Mouse (Mus musculus): ENCODE data around the gene Rabl6.
"Not testable (repeated sequence)": the region's sequence is repeated elsewhere in the genome, so short reads cannot be mapped to it uniquely, and the experiment has no call there.

Gene Rabl6

DNA sequence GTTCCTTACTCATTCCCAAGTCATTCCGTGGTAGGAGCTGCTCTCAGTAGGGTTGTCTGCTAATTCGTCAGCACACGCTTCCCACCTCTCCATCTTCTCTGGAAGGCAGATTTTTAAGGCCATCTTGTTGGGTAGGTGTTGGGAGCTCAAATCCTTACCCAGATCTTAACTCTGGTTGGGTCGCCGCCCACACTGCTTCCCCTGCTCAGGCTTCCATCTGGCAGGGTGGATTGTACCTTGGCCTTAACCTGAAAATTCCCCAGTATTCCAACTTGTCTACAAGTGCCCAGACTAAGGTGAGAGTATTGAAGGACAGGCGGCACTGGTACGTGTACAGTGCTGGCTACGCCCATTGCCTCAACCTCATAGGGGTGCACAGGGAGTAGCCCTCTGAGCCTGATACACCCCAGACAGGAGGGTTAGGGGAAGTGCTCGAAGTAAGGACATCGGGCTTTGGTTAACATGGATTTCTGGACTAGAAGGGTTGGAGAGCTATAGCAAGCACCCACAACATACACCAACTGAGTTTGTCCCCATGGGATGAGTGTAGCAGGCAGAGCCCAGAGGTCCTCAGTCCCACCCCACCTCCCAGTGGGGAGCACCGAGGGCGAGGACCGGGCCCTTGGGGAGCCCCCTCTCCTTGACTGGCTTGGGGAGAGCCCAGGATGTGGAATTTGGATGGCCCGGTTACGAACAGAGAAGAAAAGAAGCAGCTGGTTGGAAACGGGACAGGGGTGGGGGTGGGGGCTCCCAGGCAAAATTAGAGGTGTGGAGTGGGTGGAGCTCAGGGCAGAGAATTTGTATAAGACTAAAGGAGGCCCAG, 32.1 kb downstream of the Rabl6 start:
- DNase-seq (ENCODE audit: extremely low read depth, low read depth): no peak

- no peak for DNase-seq (ENCODE audit: extremely low read depth, low read depth)
Observed at GRCm38 (mm10) chr2:25575432-25576027, 32.8 kb downstream of the Rabl6 start.

DNA sequence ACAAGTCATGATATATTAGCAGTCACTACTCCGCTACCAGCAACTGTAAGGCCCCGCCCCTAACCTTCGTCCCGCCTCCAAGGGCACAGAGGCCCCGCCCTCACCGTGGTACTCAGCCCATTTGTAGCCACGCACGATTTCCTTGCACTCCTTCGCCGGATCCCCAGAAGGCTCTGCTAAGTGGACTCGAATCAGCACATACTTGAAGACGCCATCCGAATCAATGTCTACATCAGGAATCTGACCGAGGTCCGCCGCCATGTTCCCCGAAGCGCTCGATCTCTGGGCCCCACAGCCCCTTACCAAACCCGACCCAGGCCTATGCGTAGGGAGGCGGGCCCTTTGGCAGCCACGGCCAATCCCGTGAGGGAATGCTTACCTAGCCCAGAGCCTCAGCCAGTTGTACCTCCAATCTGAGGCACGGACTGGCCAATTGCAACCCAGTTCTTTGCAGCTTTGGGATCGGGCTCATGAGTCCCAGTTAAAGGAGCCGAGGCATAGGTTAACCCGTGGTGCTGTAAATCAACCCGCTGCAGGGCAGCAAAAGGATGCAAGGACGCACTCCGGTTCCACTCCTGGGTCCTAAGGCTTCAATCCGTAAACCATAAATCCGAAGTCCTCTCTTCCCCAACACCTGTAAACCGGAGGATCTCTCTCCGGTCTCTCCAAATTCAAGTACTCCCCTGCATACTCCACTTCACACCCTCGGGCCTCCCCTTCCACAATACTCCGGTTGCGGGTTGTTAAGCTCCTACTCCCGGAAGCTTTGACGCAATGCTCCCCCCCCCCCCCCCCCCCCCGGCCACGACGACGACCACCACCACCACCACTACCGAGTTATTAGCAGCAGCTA, 33.5 kb downstream of the Rabl6 start, which contains the start of the genes Mamdc4 and Phpt1:
Gene Mamdc4, minus strand, starts transcription at position 267 of the 853 bp plus-strand sequence.
Gene Phpt1, minus strand, starts transcription at position 646 of the 853 bp plus-strand sequence.
- peak; percentile 97 for DNase-seq (ENCODE audit: extremely low read depth, low read depth)

DNA sequence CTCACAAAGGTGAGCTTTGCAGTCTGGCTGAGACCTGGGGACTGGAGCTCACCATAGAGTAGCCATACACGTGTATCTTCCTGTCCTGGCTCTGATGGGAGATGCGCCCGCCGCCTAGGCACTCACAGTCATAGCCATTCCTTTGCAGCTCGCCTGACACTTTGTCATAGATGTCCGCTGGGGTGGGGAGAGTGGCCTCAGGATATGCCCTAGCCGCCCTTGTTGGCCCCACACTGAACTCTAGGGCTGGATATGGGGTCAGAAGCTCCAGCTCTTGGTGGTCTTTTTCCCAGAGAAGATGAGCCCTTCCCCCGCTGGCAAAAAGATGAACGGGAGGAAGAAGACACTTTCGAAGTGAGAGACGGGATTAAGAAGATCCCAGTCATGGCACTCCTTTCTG, 34.2 kb downstream of the Rabl6 start:
- DNase-seq (ENCODE audit: extremely low read depth, low read depth): no peak

GRCm38 (mm10) chr2:25573068-25573467, 35.3 kb downstream of the Rabl6 start:
- DNase-seq (ENCODE audit: extremely low read depth, low read depth): no peak

DNA sequence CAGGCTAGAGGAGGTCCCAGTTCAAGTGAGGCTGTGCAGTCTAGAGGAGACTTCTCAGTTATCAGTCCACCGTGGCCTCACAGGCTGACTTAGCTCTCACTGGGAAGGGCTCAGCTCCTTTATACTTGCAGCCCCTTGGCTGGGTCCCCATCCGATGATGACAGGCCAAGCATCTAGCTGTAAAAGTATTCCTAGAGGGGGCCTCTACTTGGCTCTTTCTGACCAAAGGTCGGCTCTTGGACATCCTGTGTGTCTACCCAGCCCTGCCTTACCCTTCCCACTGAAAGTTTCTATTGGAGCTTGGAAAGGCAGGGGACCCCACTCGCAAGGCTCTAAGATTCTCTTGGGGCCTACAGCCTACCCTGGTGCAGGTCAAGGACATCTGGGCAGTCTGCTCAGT, 37.1 kb downstream of the Rabl6 start:
- no peak for DNase-seq (ENCODE audit: extremely low read depth, low read depth)

GRCm38 (mm10) chr2:25569323-25569722, 39.0 kb downstream of the Rabl6 start:
- DNase-seq (ENCODE audit: extremely low read depth, low read depth): no peak

DNA sequence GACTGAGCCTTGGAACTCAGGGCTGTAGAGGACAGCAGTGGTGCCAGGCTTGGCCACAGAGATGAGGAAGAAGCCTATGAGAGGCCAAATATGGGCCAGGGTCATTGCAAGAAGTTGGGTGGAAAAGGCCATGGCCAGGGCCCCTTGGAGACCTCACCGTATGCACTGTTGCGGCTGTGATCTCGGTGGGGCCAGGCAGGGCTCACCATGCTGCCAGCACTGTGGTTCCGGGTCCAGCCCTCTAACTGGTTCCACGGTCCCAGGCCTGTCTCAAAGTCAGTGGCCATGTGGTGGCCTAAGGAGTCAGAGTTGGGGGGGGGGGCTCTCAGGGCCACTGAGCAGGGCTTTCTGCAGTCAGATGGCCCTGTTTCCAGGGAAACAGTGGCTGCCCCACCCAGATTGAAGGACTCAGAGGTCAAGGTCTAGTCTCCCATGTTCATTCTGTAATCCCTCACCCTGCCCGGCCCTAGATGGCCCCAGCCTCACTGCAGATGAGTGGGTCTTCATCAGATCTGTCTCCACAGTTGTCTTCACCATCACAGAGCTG, 39.8 kb downstream of the Rabl6 start:
- no peak for DNase-seq (ENCODE audit: extremely low read depth, low read depth)

- no peak for DNase-seq (ENCODE audit: extremely low read depth, low read depth)
Observed at GRCm38 (mm10) chr2:25566558-25566957, 41.8 kb downstream of the Rabl6 start.

GRCm38 (mm10) chr2:25565741-25566140, 42.6 kb downstream of the Rabl6 start:
- no peak for DNase-seq (ENCODE audit: extremely low read depth, low read depth)

DNA sequence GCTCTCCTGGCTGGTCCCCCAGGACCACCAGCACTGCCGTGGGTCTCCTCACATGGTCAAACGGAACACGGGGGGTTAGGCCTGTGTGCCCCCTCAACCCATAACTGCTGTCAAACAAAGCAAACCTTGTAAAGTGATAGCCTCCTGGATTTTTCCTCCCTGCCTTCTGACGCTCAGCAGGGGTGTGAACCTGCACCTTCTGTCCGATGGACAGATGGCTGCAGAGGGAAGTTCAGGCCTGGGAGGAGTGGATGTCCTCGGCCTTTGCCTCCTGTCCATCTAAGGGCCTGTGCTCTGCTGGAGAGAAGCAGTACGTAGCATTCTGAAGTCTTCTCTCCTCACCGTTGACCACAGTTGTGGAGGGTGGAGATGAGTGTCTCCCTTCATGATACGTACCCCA, 46.4 kb downstream of the Rabl6 start:
- DNase-seq (ENCODE audit: extremely low read depth, low read depth): no peak

GRCm38 (mm10) chr2:25560551-25560950, 47.8 kb downstream of the Rabl6 start:
- no peak for DNase-seq (ENCODE audit: extremely low read depth, low read depth)

DNA sequence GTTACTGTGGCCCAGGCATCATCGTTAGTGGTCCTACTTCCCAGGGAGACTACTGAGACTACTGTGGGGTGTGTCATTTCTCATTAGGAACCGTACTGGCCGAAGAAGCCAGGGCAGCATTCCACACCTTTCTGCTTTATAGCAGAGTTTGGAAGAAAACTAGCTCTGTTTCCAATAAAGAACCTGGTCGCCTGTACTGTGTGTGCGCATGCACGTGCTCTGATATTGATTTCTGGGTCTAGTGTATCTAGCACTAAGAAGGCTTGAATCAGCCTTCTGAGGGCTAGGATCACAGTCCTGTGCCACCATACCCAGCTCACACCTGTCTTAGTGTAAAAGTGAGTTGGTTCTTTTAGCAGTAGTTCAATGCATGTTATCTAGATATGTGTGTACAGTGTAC, 49.5 kb downstream of the Rabl6 start:
- DNase-seq (ENCODE audit: extremely low read depth, low read depth): no peak

GRCm38 (mm10) chr2:25557964-25558360, 50.4 kb downstream of the Rabl6 start:
- DNase-seq (ENCODE audit: extremely low read depth, low read depth): no peak

DNA sequence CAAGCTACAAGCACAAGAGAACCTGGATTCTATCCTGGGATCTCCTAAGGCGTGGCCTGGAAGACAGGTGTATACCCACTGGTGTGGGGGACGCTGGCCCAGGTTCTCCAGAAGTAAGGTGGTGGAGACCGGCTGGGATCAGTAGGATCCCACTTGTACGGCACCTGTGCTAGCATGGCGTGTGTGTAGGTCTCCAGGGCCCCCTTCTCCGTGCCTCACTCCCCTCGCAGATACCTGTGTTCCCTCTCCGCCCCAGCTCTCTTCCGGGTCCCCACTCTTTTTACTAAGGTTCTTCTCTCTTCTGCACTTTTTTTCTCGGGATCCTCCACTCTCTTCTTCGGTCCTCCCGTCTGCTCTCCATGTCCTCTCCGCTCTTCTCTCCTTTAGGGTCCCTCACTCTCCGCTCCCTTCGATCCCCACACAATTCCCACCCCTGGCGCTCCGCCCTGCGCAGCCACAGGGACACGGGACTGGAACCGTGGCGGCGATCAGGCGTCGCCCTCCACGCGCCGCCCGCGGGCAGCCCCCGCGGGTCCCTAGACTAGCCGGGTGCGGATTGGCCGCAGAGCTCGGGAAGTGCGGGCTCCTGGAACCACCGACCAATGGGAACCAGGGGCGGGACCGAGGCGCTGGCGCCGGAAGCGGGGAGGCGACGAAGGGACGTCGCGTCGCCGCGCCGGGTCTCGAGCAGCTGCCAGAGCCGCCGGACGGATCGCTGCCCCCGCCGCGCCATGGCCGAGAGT, 50.9 kb downstream of the Rabl6 start, which contains the start of gene Edf1:
Gene Edf1, plus strand, starts transcription at position 627 of the 743 bp plus-strand sequence.
- DNase-seq (ENCODE audit: extremely low read depth, low read depth): no peak

DNA sequence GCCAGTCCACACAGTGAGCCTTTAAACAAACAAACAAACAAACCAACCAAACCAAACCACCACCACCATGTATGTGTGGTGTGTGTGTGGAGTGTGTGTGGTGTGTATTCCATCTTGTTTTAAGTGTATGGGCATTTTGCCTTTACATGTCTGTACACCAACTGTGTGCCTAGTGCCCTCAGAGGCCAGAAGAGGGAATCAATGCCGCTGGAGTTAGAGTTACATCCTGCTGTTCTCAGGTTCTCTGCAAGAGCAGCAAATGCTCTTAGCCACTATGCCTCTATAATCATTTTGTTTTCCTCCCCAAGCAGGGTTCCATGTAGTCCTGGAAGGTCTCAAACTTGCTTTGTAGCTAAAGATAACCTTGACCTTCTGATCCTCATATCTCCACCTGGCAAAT, 52.0 kb downstream of the Rabl6 start:
- DNase-seq (ENCODE audit: extremely low read depth, low read depth): no peak

DNA sequence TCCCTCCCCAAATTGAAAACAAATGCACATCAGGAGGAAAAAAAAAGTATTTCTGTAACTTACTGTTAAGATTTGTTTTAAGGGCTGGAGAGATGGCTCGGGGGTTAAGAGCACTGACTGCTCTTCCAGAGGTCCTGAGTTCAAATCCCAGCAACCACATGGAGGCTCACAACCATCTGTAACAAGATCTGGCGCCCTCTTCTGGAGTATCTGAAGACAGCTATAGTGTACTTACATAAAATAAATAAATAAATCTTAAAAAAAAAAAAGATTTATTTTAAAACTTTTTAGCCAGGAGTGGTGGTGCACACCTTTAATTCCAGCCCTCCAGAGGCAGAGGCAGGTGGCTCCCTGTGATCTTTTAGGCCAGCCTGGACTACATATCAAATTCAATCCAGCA, 52.8 kb downstream of the Rabl6 start:
- not testable (repeated sequence) for DNase-seq (ENCODE audit: extremely low read depth, low read depth)

- DNase-seq (ENCODE audit: extremely low read depth, low read depth): peak; percentile 36
Observed at GRCm38 (mm10) chr2:25553171-25553786, 55.0 kb downstream of the Rabl6 start.

- no peak for DNase-seq (ENCODE audit: extremely low read depth, low read depth)
Observed at GRCm38 (mm10) chr2:25551186-25551585, 57.1 kb downstream of the Rabl6 start.
